Mouse (Mus musculus): ENCODE measurements around the gene Erbb2.

DNA sequence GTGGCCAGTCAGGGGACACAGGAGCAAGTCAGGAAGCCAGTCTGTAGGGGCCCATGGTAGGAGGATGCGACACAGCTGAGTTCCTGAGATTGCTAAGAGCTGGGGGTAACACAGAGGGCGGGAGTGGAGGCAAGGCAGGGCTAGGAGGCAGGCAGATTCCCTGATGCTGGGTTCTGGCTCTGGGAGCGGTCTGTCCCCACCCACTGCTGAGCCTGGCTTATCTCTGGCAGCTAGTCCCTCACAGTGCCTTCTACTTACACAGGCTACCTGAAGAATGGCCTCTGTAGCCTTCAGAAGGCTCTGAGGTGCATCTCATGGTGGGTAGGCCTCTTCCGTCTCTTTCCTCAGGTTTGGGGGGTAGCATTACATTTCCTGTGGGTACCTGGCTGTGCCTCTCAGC, 19.6 kb upstream of the Erbb2 start:
- TF ChIP-seq HCFC1 (IDR thresholded peaks at IDR 0.05; ENCODE audit: borderline replicate concordance, insufficient read depth, low read length) (no peak), ZNF384 (IDR thresholded peaks at IDR 0.05; ENCODE audit: low read depth, low read length) (no peak), MAFK (IDR thresholded peaks at IDR 0.05; ENCODE audit: insufficient read depth, low read depth, low read length) (no peak), CHD2 (IDR thresholded peaks at IDR 0.05; ENCODE audit: low read depth, low read length) (no peak), ZC3H11A (IDR thresholded peaks at IDR 0.05; ENCODE audit: borderline replicate concordance, low read depth, low read length) (no peak)
